ENCODE assay signal across 9 mouse cellular contexts in the genomic region with DNA sequence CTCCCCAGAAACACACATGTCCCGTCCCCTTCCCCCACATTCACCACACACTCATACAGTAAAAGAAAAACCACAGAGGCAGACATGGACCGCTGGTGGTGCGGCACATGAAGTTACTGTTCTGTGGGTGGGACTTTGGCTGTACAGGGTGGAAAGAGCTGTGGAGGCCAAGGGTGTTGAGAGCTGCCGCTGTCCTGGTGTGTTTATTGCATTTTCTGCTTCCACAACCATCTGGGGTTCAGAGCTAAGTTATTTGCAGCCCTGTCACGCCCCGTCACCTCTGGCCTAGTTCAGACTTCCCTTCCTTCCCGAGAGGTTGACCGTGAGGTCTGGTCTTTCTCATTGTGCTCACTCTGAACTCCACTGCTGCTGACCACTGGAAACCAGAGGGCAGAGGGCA. TPM values are rescaled to one million over a fixed set of nuclear protein-coding genes. Genes with fewer than 3 reads are reported as not detected.
A peak's percentile ranks its signal among the peaks of the same experiment; 100 is the strongest.
DNase-seq lines count a peak whose midpoint lies in the region; TF ChIP-seq lines count a peak whose summit lies in the region.
"Had no signal": no experiment of that assay in that cellular context is flagged by ENCODE, and none has a peak within 500 bp of the region (broad histone marks: within the 10 kb centered on the region; RNA-seq: fewer than 3 reads in every experiment).

No protein-coding gene starts in this region.

- DNase-seq in testis, postnatal 10 days (ENCODE audit: low spot score), result no peak
- DNase-seq in heart, embryonic 10.5 days (ENCODE audit: low spot score), result no peak
- peak; percentile 76 for DNase-seq in kidney, postnatal 14 days
- DNase-seq in Muller cell, postnatal 12 days (ENCODE audit: inconsistent ontology term), result no peak
- DNase-seq in ovary, postnatal 10 days (ENCODE audit: low spot score), result no peak
- no peak for DNase-seq in left cerebral cortex, adult 11 months (ENCODE audit: low spot score)

- H3K9me3 ChIP-seq in heart, embryonic 10.5 days, result no peaks in the 10 kb centered on the region
- peaks cover 8% of the 10 kb centered on the region; the same call in 1 of the 2 replicates for H3K9me3 ChIP-seq in megakaryocyte, embryonic 14.5 days
- H3K9me3 ChIP-seq: lung, embryonic 15.5 days had no signal

- H3K27ac ChIP-seq in testis, adult 2 months (ENCODE audit: control insufficient read depth, insufficient read depth, low read depth, low read length), result 0 out of 2 replicates have a peak overlapping the region, but pooled peaks have one; percentile 5
- H3K27ac ChIP-seq in heart, embryonic 10.5 days, result peak overlapping the region; percentile 76
- H3K27ac ChIP-seq: lung, embryonic 15.5 days had no signal

- H3K4me3 ChIP-seq in testis, adult 2 months (ENCODE audit: control insufficient read depth, low read depth, low read length), result no peak overlapping the region
- no peak overlapping the region for H3K4me3 ChIP-seq in heart, embryonic 10.5 days
- H3K4me3 ChIP-seq in megakaryocyte, embryonic 14.5 days (replicated peaks), result peak overlapping the region; percentile 86
- H3K4me3 ChIP-seq: lung, embryonic 15.5 days had no signal

- WGBS in heart, embryonic 10.5 days, result 25% methylated on average over 8 of the region's 8 CpGs

- H3K36me3 ChIP-seq in testis, adult 2 months (ENCODE audit: control insufficient read depth, insufficient read depth, low read length), result no peaks in the 10 kb centered on the region
- no peaks in the 10 kb centered on the region for H3K36me3 ChIP-seq in heart, embryonic 10.5 days
- no peaks in the 10 kb centered on the region for H3K36me3 ChIP-seq in megakaryocyte, embryonic 14.5 days (replicated peaks; ENCODE audit: low read length)
- H3K36me3 ChIP-seq: lung, embryonic 15.5 days had no signal

- H3K4me1 ChIP-seq in testis, adult 2 months (ENCODE audit: control insufficient read depth, insufficient read depth, low read length), result no peaks in the 10 kb centered on the region
- peaks cover 17% of the 10 kb centered on the region for H3K4me1 ChIP-seq in heart, embryonic 10.5 days
- H3K4me1 ChIP-seq in megakaryocyte, embryonic 14.5 days, result peaks cover 71% of the 10 kb centered on the region

- TF ChIP-seq POLR2A in testis, adult 2 months (IDR thresholded peaks at IDR 0.05; ENCODE audit: control insufficient read depth, low read depth, low read length), result no peak

- H3K27me3 ChIP-seq in testis, adult 2 months (ENCODE audit: control insufficient read depth, insufficient read depth, low read length), result no peaks in the 10 kb centered on the region
- H3K27me3 ChIP-seq in heart, embryonic 10.5 days (ENCODE audit: insufficient read depth, poor library complexity, severe bottlenecking), result no peaks in the 10 kb centered on the region
- H3K27me3 ChIP-seq in megakaryocyte, embryonic 14.5 days (replicated peaks), result peaks cover 6% of the 10 kb centered on the region
- H3K27me3 ChIP-seq: lung, embryonic 15.5 days had no signal

- TF ChIP-seq CTCF in testis, adult 2 months (IDR thresholded peaks at IDR 0.05; ENCODE audit: control insufficient read depth, insufficient read depth, insufficient replicate concordance, low read depth, low read length), result no peak

RNA-seq across cellular contexts. Expression of a gene that starts 17.6 kb away (rescaled TPM):
- polyA plus RNA-seq in testis, adult 2 months (2012; rRNA removed), result 2.9 and 3.2 TPM in 2 replicates
- 5.1 and 7.8 TPM in 2 replicates for polyA plus RNA-seq in heart, embryonic 10.5 days (2016; fragmentation: Nextera tagmentation; extraction: Ambion mirVana)
- 72.2 and 151 TPM in 2 replicates for polyA plus RNA-seq in megakaryocyte, embryonic 14.5 days (2012; ENCODE audit: insufficient read depth, low replicate concordance)

RNA-seq across cellular contexts. Expression of a gene that starts 31.0 kb away (rescaled TPM):
- 1.9 and 2.5 TPM in 2 replicates for polyA plus RNA-seq in testis, adult 2 months (2012; rRNA removed)
- 2.7 and 3.3 TPM in 2 replicates for polyA plus RNA-seq in heart, embryonic 10.5 days (2016; fragmentation: Nextera tagmentation; extraction: Ambion mirVana)
- not detected in 2 replicates for polyA plus RNA-seq in megakaryocyte, embryonic 14.5 days (2012; ENCODE audit: insufficient read depth, low replicate concordance)

RNA-seq across cellular contexts. Expression of a gene that starts 40.2 kb away (rescaled TPM):
- 37.8 and 38.5 TPM in 2 replicates for polyA plus RNA-seq in testis, adult 2 months (2012; rRNA removed)
- polyA plus RNA-seq in heart, embryonic 10.5 days (2016; fragmentation: Nextera tagmentation; extraction: Ambion mirVana), result 22.4 and 23.5 TPM in 2 replicates
- polyA plus RNA-seq in megakaryocyte, embryonic 14.5 days (2012; ENCODE audit: insufficient read depth, low replicate concordance), result 41.8 and 139 TPM in 2 replicates

RNA-seq across cellular contexts. Expression of a gene that starts 57.2 kb away (rescaled TPM):
- polyA plus RNA-seq in testis, adult 2 months (2012; rRNA removed), result 22.7 and 23.3 TPM in 2 replicates
- 5.1 and 6.2 TPM in 2 replicates for polyA plus RNA-seq in heart, embryonic 10.5 days (2016; fragmentation: Nextera tagmentation; extraction: Ambion mirVana)
- polyA plus RNA-seq in megakaryocyte, embryonic 14.5 days (2012; ENCODE audit: insufficient read depth, low replicate concordance), result 84.6 and 224 TPM in 2 replicates
